Mouse (Mus musculus) gastrocnemius, adult 2 months (tissue): Measurements from ENCODE around the gene Aloxe3. TPM values are rescaled to one million over a fixed set of nuclear protein-coding genes. Genes with fewer than 3 reads are reported as not detected.

Experiments
- DNase-seq: peaks from one replicate; pipeline ENCODE4 v3.0.0; 2022
- H3K27ac ChIP-seq: fragments of 200-600 bp; 2 replicates; pipeline ENCODE4 v1.8.1; 2022; ENCODE audit warnings: mild to moderate bottlenecking
- H3K4me3 ChIP-seq: fragments of 200-600 bp; 2 replicates; pipeline ENCODE4 v1.8.1; 2022; ENCODE audit warnings: mild to moderate bottlenecking, moderate library complexity
- CTCF ChIP-seq: fragments of 200-600 bp; IDR thresholded peaks from 2 replicates; pipeline ENCODE4 v1.8.1; 2022; ENCODE audit warnings: antibody characterized with exemption, mild to moderate bottlenecking, moderate library complexity
- intact Hi-C: fragments of 180-260 bp; cut with DNase I; formaldehyde crosslinking; loops from one replicate; pipeline ENCODE4 v1.15.1; 2025
- total RNA-seq, 2 experiments: library from RNA; stranded (reverse); gene quantifications; 2 replicates each; pipeline ENCODE4 v1.2.3; 2021

The Aloxe3 gene
- total RNA-seq, 2 experiments from 2014 or later, result not detected

- intact Hi-C loops, result loop anchor here (10.0 kb wide), 1 partner anchor 810 kb away; the partner anchor contains the start of gene Gps2
- peak; percentile 19 for DNase-seq
- no peak overlapping the region for H3K4me3 ChIP-seq
- no peak overlapping the region for H3K27ac ChIP-seq
- no peak for TF ChIP-seq CTCF
These were observed 21.2 kb upstream of the Aloxe3 start for GRCm38 (mm10) chr11:69104487-69104886.

GRCm38 (mm10) chr11:69105227-69105626 is 20.5 kb upstream of the Aloxe3 start:
- no peak overlapping the region for H3K27ac ChIP-seq
- no peak overlapping the region for H3K4me3 ChIP-seq
- intact Hi-C loops, result loop anchor here (10.0 kb wide), 1 partner anchor 810 kb away; the partner anchor contains the start of gene Gps2
- TF ChIP-seq CTCF, result no peak
- peak; percentile 23 for DNase-seq

- Histone ChIP-seq H3K27ac (no peak overlapping the region), H3K4me3 (no peak overlapping the region)
- intact Hi-C loops, result loop anchor here (10.0 kb wide), 1 partner anchor 809 kb away; the partner anchor contains the start of gene Gps2
- peak; percentile 30 for DNase-seq
- TF ChIP-seq CTCF, result no peak
These were observed 19.9 kb upstream of the Aloxe3 start for GRCm38 (mm10) chr11:69105796-69106195.

- TF ChIP-seq CTCF, result no peak
- intact Hi-C loops, result loop anchor here (10.0 kb wide), 1 partner anchor 809 kb away; the partner anchor contains the start of gene Gps2
- Histone ChIP-seq H3K4me3 (no peak overlapping the region), H3K27ac (no peak overlapping the region)
- DNase-seq, result peak; percentile 37
These were observed 19.4 kb upstream of the Aloxe3 start for GRCm38 (mm10) chr11:69106299-69106698.

- intact Hi-C loops, result loop anchor here (10.0 kb wide), 1 partner anchor 808 kb away; the partner anchor contains the start of gene Gps2
These were observed 18.9 kb upstream of the Aloxe3 start for GRCm38 (mm10) chr11:69106842-69107241.

GRCm38 (mm10) chr11:69107676-69108075 is 18.0 kb upstream of the Aloxe3 start:
- intact Hi-C loops, result loop anchor here (10.0 kb wide), 1 partner anchor 807 kb away; the partner anchor contains the start of gene Gps2
- Histone ChIP-seq H3K4me3 (no peak overlapping the region), H3K27ac (no peak overlapping the region)
- DNase-seq, result peak; percentile 20
- TF ChIP-seq CTCF, result no peak

More at GRCm38 (mm10) chr11:69106842-69107241, 18.9 kb upstream of the Aloxe3 start:
- no peak for TF ChIP-seq CTCF
- Histone ChIP-seq H3K27ac (no peak overlapping the region), H3K4me3 (no peak overlapping the region)
- DNase-seq, result peak; percentile 22

GRCm38 (mm10) chr11:69108223-69108622 is 17.5 kb upstream of the Aloxe3 start:
- peak; percentile 28 for DNase-seq
- intact Hi-C loops, result loop anchor here (10.0 kb wide), 1 partner anchor 807 kb away; the partner anchor contains the start of gene Gps2
- H3K27ac ChIP-seq, result no peak overlapping the region
- TF ChIP-seq CTCF, result no peak
- H3K4me3 ChIP-seq, result no peak overlapping the region

- no peak overlapping the region for H3K4me3 ChIP-seq
- no peak for TF ChIP-seq CTCF
- peak; percentile 34 for DNase-seq
- no peak overlapping the region for H3K27ac ChIP-seq
- intact Hi-C loops, result loop anchor here (10.0 kb wide), 1 partner anchor 806 kb away; the partner anchor contains the start of gene Gps2
These were observed 16.4 kb upstream of the Aloxe3 start for GRCm38 (mm10) chr11:69109032-69109900.

- Histone ChIP-seq H3K27ac (peak overlapping the region; percentile 69), H3K4me3 (peak overlapping the region; percentile 71)
- no peak for TF ChIP-seq CTCF
- intact Hi-C loops, result no loop called here
- DNase-seq, result peak; percentile 93
These were observed 15.2 kb upstream of the Aloxe3 start for GRCm38 (mm10) chr11:69110319-69111046.

- intact Hi-C loops, result no loop called here
- peak overlapping the region; percentile 71 for H3K4me3 ChIP-seq
- H3K27ac ChIP-seq, result peak overlapping the region; percentile 69
- TF ChIP-seq CTCF, result no peak
- DNase-seq, result peak; percentile 15
These were observed 14.5 kb upstream of the Aloxe3 start for GRCm38 (mm10) chr11:69111051-69111810.

GRCm38 (mm10) chr11:69111865-69112264 is 13.8 kb upstream of the Aloxe3 start:
- no peak for TF ChIP-seq CTCF
- Histone ChIP-seq H3K4me3 (no peak overlapping the region), H3K27ac (no peak overlapping the region)
- intact Hi-C loops, result no loop called here
- peak; percentile 14 for DNase-seq

GRCm38 (mm10) chr11:69114018-69114417 is 11.7 kb upstream of the Aloxe3 start:
- no peak for TF ChIP-seq CTCF
- no peak for DNase-seq
- intact Hi-C loops, result no loop called here
- no peak overlapping the region for H3K27ac ChIP-seq
- H3K4me3 ChIP-seq, result no peak overlapping the region
